Mouse (Mus musculus): Measurements from ENCODE around the gene Cacna1a. TPM values are rescaled to one million over a fixed set of nuclear protein-coding genes. Genes with fewer than 3 reads are reported as not detected.

Cacna1a gene
- total and polyA plus RNA-seq, 3 experiments: 3.2 to 5.1 TPM; not detected in 1

DNA sequence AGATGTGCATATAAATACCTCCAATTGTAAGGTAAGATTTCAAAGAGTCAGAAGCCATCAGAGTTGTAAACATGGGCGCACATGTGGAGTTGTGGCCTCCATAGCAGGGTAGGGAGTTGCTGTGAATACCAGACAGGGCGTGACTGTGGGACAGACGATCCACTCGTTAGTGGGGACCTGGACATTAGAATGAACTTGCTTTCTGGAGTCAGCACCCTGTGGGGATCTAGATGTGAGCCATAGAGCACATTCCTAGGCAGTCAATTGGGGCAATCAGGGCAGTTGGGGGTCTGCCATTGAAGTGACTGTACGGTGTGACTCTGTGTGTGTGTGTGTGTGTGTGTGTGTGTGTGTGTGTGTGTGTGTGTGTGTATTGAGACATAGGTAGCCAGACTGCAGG is 3.4 kb downstream of the Cacna1a start:
- no peaks in the 10 kb centered on the region; a peak in 1 of 4 replicates for H3K4me1 ChIP-seq (ENCODE audit: control insufficient read depth in 1 of 2, insufficient read depth in 2 of 2, low read length in 2 of 2)
- H3K27me3 ChIP-seq (ENCODE audit: control insufficient read depth in 1 of 2, insufficient read depth in 2 of 2, low read length in 2 of 2): peaks cover 0 to 1% of the 10 kb centered on the region in 2 experiments; a peak in 1 of 4 replicates
- no peaks in the 10 kb centered on the region for H3K79me2 ChIP-seq (ENCODE audit: control insufficient read depth, insufficient read depth, low read length, poor library complexity)
- peaks cover 0 to 3% of the 10 kb centered on the region in 2 experiments; a peak in 1 of 4 replicates for H3K36me3 ChIP-seq (ENCODE audit: control insufficient read depth in 1 of 2, insufficient read depth in 2 of 2, low read length in 2 of 2)
- H3K4me3 ChIP-seq (ENCODE audit: control insufficient read depth in 1 of 2, insufficient read depth in 1 of 2, low read depth in 2 of 2, low read length in 2 of 2): no peak overlapping the region
- H3K9me3 ChIP-seq (replicated peaks; ENCODE audit: insufficient read depth, low read length): no peaks in the 10 kb centered on the region
- H3K27ac ChIP-seq (ENCODE audit: control insufficient read depth, low read depth, low read length): no peak overlapping the region
- DNase-seq (ENCODE audit: low read depth, low spot score): no peak
- no peak overlapping the region for H3K9ac ChIP-seq (ENCODE audit: control insufficient read depth, low read depth, low read length, poor library complexity, severe bottlenecking)
- TF ChIP-seq UBTF (IDR thresholded peaks at IDR 0.05; ENCODE audit: borderline replicate concordance, insufficient read depth, low read depth, low read length): no peak
- no peak for TF ChIP-seq ETS1 (IDR thresholded peaks at IDR 0.05; ENCODE audit: low read depth, low read length)
- TF ChIP-seq BHLHE40 (IDR thresholded peaks at IDR 0.05; ENCODE audit: borderline replicate concordance, low read depth, low read length): no peak
- TF ChIP-seq NRF1 (IDR thresholded peaks at IDR 0.05; ENCODE audit: insufficient read depth, low read depth, low read length, poor library complexity, severe bottlenecking): no peak
- TF ChIP-seq MAX (IDR thresholded peaks at IDR 0.05; ENCODE audit: low read length): no peak
- no peak for TF ChIP-seq MYB (IDR thresholded peaks at IDR 0.05; ENCODE audit: low read depth, low read length)
- TF ChIP-seq POLR2A (IDR thresholded peaks at IDR 0.05; ENCODE audit: control insufficient read depth in 1 of 2, insufficient read depth in 1 of 2, low read depth in 1 of 2, low read length in 2 of 2, poor library complexity in 1 of 2): no peak
- no peak for TF ChIP-seq E2F4 (IDR thresholded peaks at IDR 0.05; ENCODE audit: borderline replicate concordance, low read depth, low read length)
- TF ChIP-seq RAD21 (IDR thresholded peaks at IDR 0.05; ENCODE audit: low read depth, low read length): no peak
- TF ChIP-seq SIN3A (IDR thresholded peaks at IDR 0.05; ENCODE audit: low read length): no peak
- TF ChIP-seq POLR2AphosphoS5 (IDR thresholded peaks at IDR 0.05; ENCODE audit: borderline replicate concordance, low read depth, low read length): no peak
- no peak for TF ChIP-seq CHD1 (IDR thresholded peaks at IDR 0.05; ENCODE audit: low read depth, low read length)
- TF ChIP-seq SMC3 (IDR thresholded peaks at IDR 0.05; ENCODE audit: low read depth, low read length): no peak
- no peak for TF ChIP-seq TBP (IDR thresholded peaks at IDR 0.05; ENCODE audit: low read depth, low read length)
- no peak for TF ChIP-seq MEF2A (IDR thresholded peaks at IDR 0.05; ENCODE audit: extremely low read depth, insufficient replicate concordance, low read depth, low read length, poor library complexity, severe bottlenecking)
- TF ChIP-seq RCOR1 (IDR thresholded peaks at IDR 0.05; ENCODE audit: low read depth, low read length): no peak
- no peak for TF ChIP-seq HCFC1 (IDR thresholded peaks at IDR 0.05; ENCODE audit: low read depth, low read length)
- no peak for TF ChIP-seq ZMIZ1 (IDR thresholded peaks at IDR 0.05; ENCODE audit: low read depth, low read length)
- TF ChIP-seq ZKSCAN1 (IDR thresholded peaks at IDR 0.05; ENCODE audit: low read depth, low read length): no peak

DNA sequence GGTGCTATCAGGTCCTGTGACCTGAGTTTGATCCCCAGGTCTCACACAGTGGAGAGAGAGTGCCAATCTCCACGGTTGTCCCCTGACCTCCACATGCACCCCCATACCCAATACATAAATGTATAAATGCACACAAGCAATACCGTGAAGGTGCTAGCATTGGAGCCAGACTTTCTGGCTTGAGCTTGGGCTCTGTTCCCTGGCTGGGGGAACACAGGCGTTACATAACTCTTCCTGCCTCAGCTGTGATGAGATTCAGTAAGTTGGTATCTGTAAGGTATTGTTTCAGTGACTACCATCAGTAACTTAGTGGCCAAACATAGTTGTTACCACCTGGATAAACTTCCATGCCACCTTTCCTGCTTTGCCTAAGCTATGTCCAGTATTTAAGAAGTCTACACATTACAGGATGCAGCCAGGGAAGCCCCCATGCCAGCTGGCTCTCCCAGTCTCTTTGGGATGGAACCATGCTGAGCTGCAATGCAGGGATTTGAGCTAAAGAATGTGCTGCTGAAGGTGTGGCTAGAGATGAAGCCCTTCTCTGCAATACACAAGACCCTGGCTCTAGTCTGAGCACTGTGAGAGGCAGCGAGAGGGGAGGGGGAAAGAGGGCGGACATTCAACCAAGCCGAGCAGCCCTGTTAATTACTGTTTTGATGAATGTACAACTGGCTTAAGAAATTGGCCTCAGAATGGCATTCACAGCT is 7.7 kb downstream of the Cacna1a start:
- Histone ChIP-seq H3K27me3 (ENCODE audit: control insufficient read depth in 1 of 2, insufficient read depth in 2 of 2, low read length in 2 of 2) (no peaks in the 10 kb centered on the region), H3K9me3 (replicated peaks; ENCODE audit: insufficient read depth, low read length) (no peaks in the 10 kb centered on the region), H3K36me3 (ENCODE audit: control insufficient read depth in 1 of 2, insufficient read depth in 2 of 2, low read length in 2 of 2) (no peaks in the 10 kb centered on the region), H3K4me1 (ENCODE audit: control insufficient read depth in 1 of 2, insufficient read depth in 2 of 2, low read length in 2 of 2) (no peaks in the 10 kb centered on the region), H3K79me2 (ENCODE audit: control insufficient read depth, insufficient read depth, low read length, poor library complexity) (no peaks in the 10 kb centered on the region), H3K27ac (ENCODE audit: control insufficient read depth, low read depth, low read length) (no peak overlapping the region), H3K4me3 (ENCODE audit: control insufficient read depth in 1 of 2, insufficient read depth in 1 of 2, low read depth in 2 of 2, low read length in 2 of 2) (no peak overlapping the region), H3K9ac (ENCODE audit: control insufficient read depth, low read depth, low read length, poor library complexity, severe bottlenecking) (no peak overlapping the region)
- DNase-seq (ENCODE audit: low read depth, low spot score): no peak
- TF ChIP-seq KAT2A (conservative IDR thresholded peaks at IDR 0.05; ENCODE audit: low read depth, low read length) (no peak), GATA1 (IDR thresholded peaks at IDR 0.05; ENCODE audit: low read depth, low read length) (no peak), MXI1 (IDR thresholded peaks at IDR 0.05; ENCODE audit: low read depth, low read length) (no peak), MEF2A (IDR thresholded peaks at IDR 0.05; ENCODE audit: extremely low read depth, insufficient replicate concordance, low read depth, low read length, poor library complexity, severe bottlenecking) (no peak), UBTF (IDR thresholded peaks at IDR 0.05; ENCODE audit: borderline replicate concordance, insufficient read depth, low read depth, low read length) (no peak), SIN3A (IDR thresholded peaks at IDR 0.05; ENCODE audit: low read length) (no peak), ZKSCAN1 (IDR thresholded peaks at IDR 0.05; ENCODE audit: low read depth, low read length) (no peak), MYC (IDR thresholded peaks at IDR 0.05; ENCODE audit: low read depth, low read length) (no peak), ZNF384 (IDR thresholded peaks at IDR 0.05; ENCODE audit: low read depth, low read length) (no peak), USF2 (IDR thresholded peaks at IDR 0.05; ENCODE audit: borderline replicate concordance in 1 of 2, insufficient read depth in 1 of 2, low read depth in 1 of 2, low read length in 2 of 2) (no peak), MAZ (IDR thresholded peaks at IDR 0.05; ENCODE audit: low read depth, low read length) (no peak), SMC3 (IDR thresholded peaks at IDR 0.05; ENCODE audit: low read depth, low read length) (no peak), NELFE (IDR thresholded peaks at IDR 0.05; ENCODE audit: low read depth, low read length) (no peak), ELF1 (IDR thresholded peaks at IDR 0.05; ENCODE audit: low read depth, low read length) (no peak), MAFK (IDR thresholded peaks at IDR 0.05; ENCODE audit: borderline replicate concordance, low read depth, low read length) (no peak), NRF1 (IDR thresholded peaks at IDR 0.05; ENCODE audit: insufficient read depth, low read depth, low read length, poor library complexity, severe bottlenecking) (no peak), HCFC1 (IDR thresholded peaks at IDR 0.05; ENCODE audit: low read depth, low read length) (no peak), BHLHE40 (IDR thresholded peaks at IDR 0.05; ENCODE audit: borderline replicate concordance, low read depth, low read length) (no peak)

Data from MEL (cell line).